Mouse (Mus musculus) kidney, adult 2 months (tissue): ENCODE measurements around the gene Csnk1d.

Source experiments
- CTCF ChIP-seq: fragments of 200-500 bp; conservative IDR thresholded peaks from 2 replicates; pipeline ENCODE4 v1.5.1; 2011; ENCODE audit warnings: low read depth, mild to moderate bottlenecking, control low read depth, low read length, moderate library complexity, mixed read lengths; ENCODE audit not compliant: insufficient read depth, insufficient read length
- POLR2A ChIP-seq: fragments of 200-500 bp; IDR thresholded peaks from one replicate; pipeline ENCODE4 v1.6.1; 2011; ENCODE audit warnings: low read depth, low read length, control low read depth

DNA sequence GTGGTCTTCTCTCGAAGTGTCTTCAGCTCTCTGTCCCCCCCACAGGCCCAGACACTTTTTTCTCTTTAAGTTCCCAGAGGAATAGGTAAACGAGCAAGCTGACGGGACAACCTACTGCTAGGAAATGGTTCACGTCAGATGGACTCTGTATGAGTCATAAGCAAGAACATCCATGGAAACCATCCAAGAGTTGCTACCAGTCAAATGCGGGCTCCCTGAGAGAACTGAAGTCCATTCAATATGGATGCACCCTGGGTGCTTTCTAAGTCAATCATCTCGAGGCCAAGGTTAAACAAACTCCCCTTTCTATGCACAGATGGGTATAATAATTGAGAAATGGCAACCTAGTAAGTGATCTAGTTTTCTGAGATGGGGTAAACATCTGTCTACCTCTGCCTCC, 17.8 kb downstream of the Csnk1d start:
- TF ChIP-seq POLR2A = no peak
- no peak for TF ChIP-seq CTCF
